Mouse (Mus musculus): ENCODE measurements around the gene Stk24. TPM values are rescaled to one million over a fixed set of nuclear protein-coding genes. Genes with fewer than 3 reads are reported as not detected.

The Stk24 gene
- polyA plus RNA-seq, 1 experiment from 2014 or later = 51.7 TPM

- H3K27me3 ChIP-seq = no peaks in the 10 kb centered on the region
- H3K4me2 ChIP-seq (replicated peaks) = no peak overlapping the region
- WGBS = 88% methylated on average over 10 of the region's 10 CpGs
- H3K9me3 ChIP-seq = no peaks in the 10 kb centered on the region
- H3K4me1 ChIP-seq = peaks cover 44% of the 10 kb centered on the region
- no peak overlapping the region for H3K9ac ChIP-seq
- no peak overlapping the region for H3K27ac ChIP-seq
- H3K4me3 ChIP-seq = no peak overlapping the region
- ATAC-seq (ENCODE audit: insufficient number of reproducible peaks, insufficient read depth, low FRiP score, low TSS enrichment) = no peak
- no peaks in the 10 kb centered on the region for H3K36me3 ChIP-seq
These were observed 32.7 kb downstream of the Stk24 start for GRCm38 (mm10) chr14:121347134-121347533.

- H3K27ac ChIP-seq = no peak overlapping the region
- no peak overlapping the region for H3K4me2 ChIP-seq (replicated peaks)
- no peak overlapping the region for H3K9ac ChIP-seq
- 79% methylated on average over 4 of the region's 4 CpGs for WGBS
- no peak for ATAC-seq (ENCODE audit: insufficient number of reproducible peaks, insufficient read depth, low FRiP score, low TSS enrichment)
- H3K4me3 ChIP-seq = no peak overlapping the region
- H3K4me1 ChIP-seq = peaks cover 44% of the 10 kb centered on the region
- H3K27me3 ChIP-seq = no peaks in the 10 kb centered on the region
- no peaks in the 10 kb centered on the region for H3K36me3 ChIP-seq
- no peaks in the 10 kb centered on the region for H3K9me3 ChIP-seq
These were observed 33.2 kb downstream of the Stk24 start for GRCm38 (mm10) chr14:121346654-121347053.

- Histone ChIP-seq H3K9me3 (no peaks in the 10 kb centered on the region), H3K4me3 (no peak overlapping the region), H3K9ac (no peak overlapping the region), H3K36me3 (no peaks in the 10 kb centered on the region), H3K4me1 (peaks cover 44% of the 10 kb centered on the region), H3K27me3 (no peaks in the 10 kb centered on the region), H3K4me2 (replicated peaks) (no peak overlapping the region), H3K27ac (no peak overlapping the region)
- 90% methylated on average over 4 of the region's 4 CpGs for WGBS
- 0 out of 2 replicates have a peak, but pooled peaks have one; percentile 35 for ATAC-seq (ENCODE audit: insufficient number of reproducible peaks, insufficient read depth, low FRiP score, low TSS enrichment)
These were observed 33.8 kb downstream of the Stk24 start for GRCm38 (mm10) chr14:121346053-121346452.

- WGBS = 73% methylated on average over 5 of the region's 5 CpGs
These were observed 34.9 kb downstream of the Stk24 start for GRCm38 (mm10) chr14:121344928-121345327.

GRCm38 (mm10) chr14:121342885-121343284 is 36.9 kb downstream of the Stk24 start:
- no peaks in the 10 kb centered on the region for H3K36me3 ChIP-seq
- H3K4me1 ChIP-seq = peaks cover 30% of the 10 kb centered on the region
- WGBS = 84% methylated on average over 3 of the region's 3 CpGs
- no peaks in the 10 kb centered on the region for H3K27me3 ChIP-seq
- no peak for ATAC-seq (ENCODE audit: insufficient number of reproducible peaks, insufficient read depth, low FRiP score, low TSS enrichment)
- no peak overlapping the region for H3K4me3 ChIP-seq
- no peaks in the 10 kb centered on the region for H3K9me3 ChIP-seq
- no peak overlapping the region for H3K27ac ChIP-seq
- no peak overlapping the region for H3K4me2 ChIP-seq (replicated peaks)
- no peak overlapping the region for H3K9ac ChIP-seq

More at GRCm38 (mm10) chr14:121344928-121345327, 34.9 kb downstream of the Stk24 start:
- no peak overlapping the region for H3K4me2 ChIP-seq (replicated peaks)
- H3K27ac ChIP-seq = no peak overlapping the region
- peaks cover 46% of the 10 kb centered on the region for H3K4me1 ChIP-seq
- H3K4me3 ChIP-seq = no peak overlapping the region
- H3K36me3 ChIP-seq = no peaks in the 10 kb centered on the region
- no peak overlapping the region for H3K9ac ChIP-seq
- no peaks in the 10 kb centered on the region for H3K9me3 ChIP-seq
- no peaks in the 10 kb centered on the region for H3K27me3 ChIP-seq
- ATAC-seq (ENCODE audit: insufficient number of reproducible peaks, insufficient read depth, low FRiP score, low TSS enrichment) = no peak

- Histone ChIP-seq H3K36me3 (peaks cover 21% of the 10 kb centered on the region), H3K27ac (no peak overlapping the region), H3K27me3 (no peaks in the 10 kb centered on the region), H3K9me3 (no peaks in the 10 kb centered on the region), H3K4me1 (peaks cover 12% of the 10 kb centered on the region), H3K4me2 (replicated peaks) (no peak overlapping the region), H3K9ac (peak overlapping the region; percentile 24; the same call in 1 of the 2 replicates), H3K4me3 (no peak overlapping the region)
- ATAC-seq (ENCODE audit: insufficient number of reproducible peaks, insufficient read depth, low FRiP score, low TSS enrichment) = no peak
- WGBS = 77% methylated on average over 8 of the region's 8 CpGs
These were observed 39.8 kb downstream of the Stk24 start for GRCm38 (mm10) chr14:121339951-121340401.

GRCm38 (mm10) chr14:121338819-121339573 is 40.8 kb downstream of the Stk24 start:
- peaks cover 21% of the 10 kb centered on the region for H3K36me3 ChIP-seq
- no peaks in the 10 kb centered on the region for H3K9me3 ChIP-seq
- H3K9ac ChIP-seq = no peak overlapping the region
- no peak overlapping the region for H3K27ac ChIP-seq
- H3K4me2 ChIP-seq (replicated peaks) = no peak overlapping the region
- H3K4me1 ChIP-seq = peaks cover 7% of the 10 kb centered on the region
- no peak overlapping the region for H3K4me3 ChIP-seq
- ATAC-seq (ENCODE audit: insufficient number of reproducible peaks, insufficient read depth, low FRiP score, low TSS enrichment) = peak; percentile 32; the same call in 1 of the 2 replicates
- WGBS = 83% methylated on average over 18 of the region's 18 CpGs
- no peaks in the 10 kb centered on the region for H3K27me3 ChIP-seq

- Histone ChIP-seq H3K4me3 (no peak overlapping the region), H3K9ac (no peak overlapping the region), H3K27me3 (no peaks in the 10 kb centered on the region), H3K4me1 (peaks cover 26% of the 10 kb centered on the region), H3K4me2 (replicated peaks) (no peak overlapping the region), H3K9me3 (no peaks in the 10 kb centered on the region), H3K36me3 (no peaks in the 10 kb centered on the region; the same call in 1 of the 2 replicates), H3K27ac (no peak overlapping the region)
- 71% methylated on average over 3 of the region's 3 CpGs for WGBS
- no peak for ATAC-seq (ENCODE audit: insufficient number of reproducible peaks, insufficient read depth, low FRiP score, low TSS enrichment)
These were observed 49.8 kb downstream of the Stk24 start for GRCm38 (mm10) chr14:121330090-121330408.

GRCm38 (mm10) chr14:121329401-121330089 is 50.3 kb downstream of the Stk24 start:
- H3K36me3 ChIP-seq = no peaks in the 10 kb centered on the region
- H3K27ac ChIP-seq = peak overlapping the region; percentile 23; the same call in 1 of the 2 replicates
- no peaks in the 10 kb centered on the region for H3K9me3 ChIP-seq
- H3K27me3 ChIP-seq = no peaks in the 10 kb centered on the region
- H3K9ac ChIP-seq = no peak overlapping the region
- peaks cover 30% of the 10 kb centered on the region for H3K4me1 ChIP-seq
- 58% methylated on average over 5 of the region's 5 CpGs for WGBS
- no peak overlapping the region for H3K4me3 ChIP-seq
- ATAC-seq (ENCODE audit: insufficient number of reproducible peaks, insufficient read depth, low FRiP score, low TSS enrichment) = no peak
- no peak overlapping the region for H3K4me2 ChIP-seq (replicated peaks)

GRCm38 (mm10) chr14:121328878-121329277 is 50.9 kb downstream of the Stk24 start:
- H3K4me1 ChIP-seq = peaks cover 36% of the 10 kb centered on the region
- H3K27me3 ChIP-seq = no peaks in the 10 kb centered on the region
- H3K9me3 ChIP-seq = no peaks in the 10 kb centered on the region
- WGBS = 82% methylated on average over 5 of the region's 5 CpGs
- H3K27ac ChIP-seq = no peak overlapping the region
- no peak overlapping the region for H3K9ac ChIP-seq
- no peak overlapping the region for H3K4me2 ChIP-seq (replicated peaks)
- H3K4me3 ChIP-seq = no peak overlapping the region
- H3K36me3 ChIP-seq = no peaks in the 10 kb centered on the region
- no peak for ATAC-seq (ENCODE audit: insufficient number of reproducible peaks, insufficient read depth, low FRiP score, low TSS enrichment)

- no peaks in the 10 kb centered on the region for H3K36me3 ChIP-seq
- ATAC-seq (ENCODE audit: insufficient number of reproducible peaks, insufficient read depth, low FRiP score, low TSS enrichment) = no peak
- 81% methylated on average over 2 of the region's 2 CpGs for WGBS
- no peaks in the 10 kb centered on the region for H3K27me3 ChIP-seq
- H3K4me3 ChIP-seq = no peak overlapping the region
- H3K4me2 ChIP-seq (replicated peaks) = no peak overlapping the region
- H3K9me3 ChIP-seq = no peaks in the 10 kb centered on the region
- H3K9ac ChIP-seq = no peak overlapping the region
- H3K4me1 ChIP-seq = peaks cover 47% of the 10 kb centered on the region
- H3K27ac ChIP-seq = no peak overlapping the region
These were observed 53.4 kb downstream of the Stk24 start for GRCm38 (mm10) chr14:121326432-121326831.
